Mouse (Mus musculus): ENCODE results near the gene Nap1l4. TPM values are rescaled to one million over a fixed set of nuclear protein-coding genes. Genes with fewer than 3 reads are reported as not detected.

Gene Nap1l4
- polyA plus RNA-seq (2012; rRNA removed; ENCODE audit: low replicate concordance): 24.5 and 32.6 TPM in 2 replicates

DNA sequence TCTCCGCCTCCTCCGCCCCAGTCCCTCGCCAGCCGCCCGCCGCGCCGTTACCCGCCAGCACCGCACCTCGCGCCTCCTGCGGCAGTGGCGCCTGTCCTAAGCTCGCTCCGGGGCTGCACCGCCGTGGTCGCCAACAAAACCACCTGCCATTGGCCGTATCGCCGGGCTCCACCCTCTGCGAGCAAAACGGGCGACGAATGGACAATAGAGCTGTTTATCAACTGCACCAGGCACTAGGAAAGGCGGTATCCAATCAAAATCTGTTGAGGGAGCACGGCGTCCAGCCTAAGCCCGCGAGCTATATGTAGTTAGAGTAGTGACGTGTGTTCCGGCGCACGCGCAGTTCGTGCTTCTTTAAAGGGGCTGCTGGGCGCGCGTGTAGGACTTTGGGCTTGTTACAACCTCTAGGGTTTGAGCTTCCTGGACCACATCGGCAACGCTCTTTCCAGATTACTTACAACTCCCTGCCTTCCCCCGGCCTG lies at the start of gene Nap1l4:
Gene Nap1l4 (minus strand): TSS at position 131 of the 482 bp plus-strand sequence.

DNA sequence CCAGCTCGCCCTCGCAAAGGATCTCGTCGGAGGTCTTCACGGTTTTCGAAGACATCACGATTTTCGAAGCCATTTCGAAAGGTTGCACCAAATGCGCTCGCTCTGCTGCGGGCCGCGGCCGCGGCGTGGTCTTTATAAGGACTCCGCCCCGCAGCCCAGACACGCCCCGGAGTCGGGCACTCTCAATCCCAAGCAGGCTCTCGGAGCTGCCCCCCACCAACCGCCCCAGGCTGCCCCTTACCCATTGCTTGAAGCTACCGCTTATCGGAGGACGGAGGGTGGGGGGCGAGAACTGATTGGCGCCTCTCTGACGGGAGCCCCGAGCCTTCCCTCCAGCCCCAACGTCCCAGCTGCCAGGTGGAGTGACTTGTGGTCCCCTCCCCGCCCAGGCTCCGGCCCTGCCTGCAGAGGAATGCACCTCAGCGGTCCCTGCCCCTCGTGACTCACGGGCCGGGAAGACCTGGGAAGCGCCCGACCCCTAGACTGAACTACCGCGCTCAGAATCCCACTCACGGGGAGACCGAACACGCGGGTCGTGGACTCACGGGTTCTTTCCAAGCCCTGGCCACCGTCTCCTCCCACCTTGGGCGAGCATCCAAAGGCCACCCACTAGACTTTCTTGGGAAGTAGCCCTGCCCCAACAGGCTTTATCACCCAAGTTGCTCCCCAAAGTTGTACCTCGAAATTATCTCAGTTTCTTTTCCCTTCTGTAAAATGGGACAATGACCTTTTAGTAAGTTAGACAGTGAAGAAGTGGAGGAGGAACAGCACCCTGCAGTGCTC lies 46.3 kb downstream of the Nap1l4 start, which contains the start of gene Phlda2:
Gene Phlda2 (minus strand): TSS at position 733 of the 783 bp plus-strand sequence.

DNA sequence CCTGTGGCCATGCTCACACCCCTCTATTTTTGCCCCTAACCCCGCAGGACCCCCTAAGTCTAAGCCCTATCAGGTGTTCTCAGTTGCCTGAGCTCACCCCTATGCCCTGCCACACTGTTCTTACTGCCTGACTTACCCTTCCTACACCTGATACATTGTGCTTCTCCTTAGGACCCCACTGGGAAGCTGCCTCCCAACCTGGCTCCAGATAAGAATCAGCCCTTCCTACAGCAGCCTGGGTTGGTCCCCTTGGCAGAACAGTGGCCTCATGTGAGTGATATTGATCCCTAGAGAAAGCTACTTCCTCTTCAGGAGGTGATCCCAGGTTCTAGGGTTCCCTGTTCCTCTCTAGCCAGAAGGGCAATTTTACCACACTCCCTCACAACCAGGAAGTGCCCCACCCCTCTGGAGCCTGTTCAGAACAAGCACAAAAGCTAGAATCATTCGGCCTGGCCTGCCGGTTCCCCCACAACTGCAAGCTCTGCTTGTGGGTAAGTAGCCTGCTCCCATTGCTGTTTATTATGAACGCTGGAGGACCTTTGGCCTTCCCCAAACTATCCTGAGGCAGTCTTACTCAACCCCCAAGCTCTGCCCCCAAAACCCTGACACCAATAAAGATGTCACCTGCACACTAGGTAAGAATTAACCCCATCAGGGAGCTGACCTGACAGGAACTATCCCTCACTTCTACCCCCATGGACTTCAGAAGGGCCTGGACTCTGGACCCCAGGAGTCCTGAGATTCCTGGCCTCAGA lies 75.4 kb downstream of the Nap1l4 start, which contains the start of gene Slc22a18:
Gene Slc22a18 (plus strand): TSS at position 390 of the 755 bp plus-strand sequence.

Other genes starting within 250 kb of the Nap1l4 start
- gene Cdkn1c, start 88.1 kb downstream of the Nap1l4 start, polyA plus RNA-seq (2012; rRNA removed; ENCODE audit: low replicate concordance): 14.8 and 17.2 TPM in 2 replicates
- gene Slc22a18, start 75.4 kb downstream of the Nap1l4 start, polyA plus RNA-seq (2012; rRNA removed; ENCODE audit: low replicate concordance): 275 and 404 TPM in 2 replicates
- 3.8 and 15.4 TPM in 2 replicates for gene Phlda2, start 46.0 kb downstream of the Nap1l4 start, polyA plus RNA-seq (2012; rRNA removed; ENCODE audit: low replicate concordance)
- 7.9 and 11.8 TPM in 2 replicates for gene Cars, start 51.0 kb upstream of the Nap1l4 start, polyA plus RNA-seq (2012; rRNA removed; ENCODE audit: low replicate concordance)
- 0.02 and 0.12 TPM in 2 replicates for gene Tnfrsf26, start 79.6 kb upstream of the Nap1l4 start, polyA plus RNA-seq (2012; rRNA removed; ENCODE audit: low replicate concordance)
- gene Tnfrsf22, start 100.6 kb upstream of the Nap1l4 start, polyA plus RNA-seq (2012; rRNA removed; ENCODE audit: low replicate concordance): 0.84 and 0.94 TPM in 2 replicates
- 0.85 and 1.8 TPM in 2 replicates for gene Tnfrsf23, start 136.8 kb upstream of the Nap1l4 start, polyA plus RNA-seq (2012; rRNA removed; ENCODE audit: low replicate concordance)
- 16.8 and 23.8 TPM in 2 replicates for gene Osbpl5, start 207.9 kb upstream of the Nap1l4 start, polyA plus RNA-seq (2012; rRNA removed; ENCODE audit: low replicate concordance)
- not detected in 2 replicates for gene Mrgprg, start 217.9 kb upstream of the Nap1l4 start, polyA plus RNA-seq (2012; rRNA removed; ENCODE audit: low replicate concordance)
- 1.3 and 1.4 TPM in 2 replicates for gene Mrgpre, start 235.4 kb upstream of the Nap1l4 start, polyA plus RNA-seq (2012; rRNA removed; ENCODE audit: low replicate concordance)